ENCODE assay signal across 18 mouse cellular contexts in the genomic region with DNA sequence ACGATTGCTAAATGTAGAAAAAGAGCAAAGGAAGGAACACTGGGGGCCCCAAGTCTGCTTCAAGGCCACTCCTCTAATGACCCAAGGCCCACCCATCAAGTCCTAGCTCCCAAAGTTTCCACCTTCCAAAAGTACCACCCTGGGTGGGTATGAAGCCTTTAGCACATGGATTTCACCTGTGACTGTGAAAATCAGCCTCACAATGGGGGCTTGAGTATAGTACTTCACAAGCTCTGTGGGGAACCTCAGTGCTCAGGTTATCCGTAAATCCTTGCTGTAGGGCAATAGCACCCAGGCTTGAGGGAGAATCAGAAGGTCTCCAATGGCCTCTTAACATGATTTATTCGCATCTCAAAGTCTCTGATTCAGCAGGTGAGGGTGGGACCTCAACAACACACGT. TPM values are rescaled to one million over a fixed set of nuclear protein-coding genes. Genes with fewer than 3 reads are reported as not detected.
"Had no signal": no experiment of that assay in that cellular context is flagged by ENCODE, and none has a peak within 500 bp of the region (broad histone marks: within the 10 kb centered on the region; RNA-seq: fewer than 3 reads in every experiment).

No protein-coding gene starts in this region.

- H3K27ac ChIP-seq: midbrain, embryonic 13.5 days; midbrain, embryonic 15.5 days; neural tube, embryonic 13.5 days; neural tube, embryonic 15.5 days; stomach, embryonic 15.5 days; stomach, postnatal 0 days had no signal

- DNase-seq: lung, adult 18-20 months; lung, embryonic 14.5 days; lung, postnatal 10 days; lung, postnatal 4 days; retina, postnatal 1 day; right cerebral cortex, adult 18-20 months; right cerebral cortex, postnatal 25 days; right cerebral cortex, postnatal 4 days; spleen, adult 18-20 months; thymus, postnatal 14 days; thymus, postnatal 36 days had no signal

- H3K9ac ChIP-seq: lung, embryonic 14.5 days; midbrain, embryonic 13.5 days; midbrain, embryonic 15.5 days; neural tube, embryonic 13.5 days; neural tube, embryonic 15.5 days; stomach, embryonic 15.5 days had no signal

- H3K4me3 ChIP-seq: midbrain, embryonic 13.5 days; midbrain, embryonic 15.5 days; neural tube, embryonic 13.5 days; neural tube, embryonic 15.5 days; stomach, embryonic 15.5 days had no signal

- H3K36me3 ChIP-seq: midbrain, embryonic 13.5 days; midbrain, embryonic 15.5 days; neural tube, embryonic 13.5 days; neural tube, embryonic 15.5 days; stomach, embryonic 15.5 days had no signal

- H3K4me1 ChIP-seq: midbrain, embryonic 13.5 days; midbrain, embryonic 15.5 days; neural tube, embryonic 13.5 days; neural tube, embryonic 15.5 days; stomach, embryonic 15.5 days had no signal

- H3K9me3 ChIP-seq: midbrain, embryonic 13.5 days; midbrain, embryonic 15.5 days; neural tube, embryonic 13.5 days; neural tube, embryonic 15.5 days; stomach, embryonic 15.5 days had no signal

RNA-seq across cellular contexts. Expression of a gene that starts 30.5 kb away (rescaled TPM):
- total RNA-seq: monocyte, adult 5-6 weeks had no signal
